Mouse (Mus musculus): ENCODE results near the gene Ccdc163. TPM values are rescaled to one million over a fixed set of nuclear protein-coding genes. Genes with fewer than 3 reads are reported as not detected.
"Not testable (repeated sequence)": the region's sequence is repeated elsewhere in the genome, so short reads cannot be mapped to it uniquely, and the experiment has no call there.

Ccdc163 gene
- polyA plus RNA-seq, 1 experiment from 2014 or later, result 17.2 TPM

DNA sequence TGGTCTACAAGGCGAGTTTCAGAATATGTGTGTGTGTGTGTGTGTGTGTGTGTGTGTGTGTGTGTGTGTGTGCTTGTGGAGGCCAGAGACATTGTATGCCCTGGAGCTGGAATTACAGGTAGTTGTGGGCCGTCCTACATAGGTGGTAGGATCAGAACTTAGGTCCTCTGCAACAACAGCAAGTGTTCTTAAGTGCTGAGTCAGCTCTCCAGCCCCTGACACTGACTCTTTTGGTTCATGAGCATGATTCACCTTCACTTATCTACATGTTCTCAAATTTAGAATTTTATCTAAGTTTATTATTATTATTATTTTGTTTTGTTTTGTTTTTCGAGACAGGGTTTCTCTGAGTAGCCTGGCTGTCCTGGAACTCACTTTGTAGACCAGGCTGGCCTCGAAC lies 27.8 kb upstream of the Ccdc163 start:
- ATAC-seq (replicated peaks); H3K9ac ChIP-seq (replicated peaks); H3K9me3 ChIP-seq; H3K27ac ChIP-seq (replicated peaks); H3K27me3 ChIP-seq; H3K4me3 ChIP-seq; H3K4me2 ChIP-seq (replicated peaks); H3K4me1 ChIP-seq; H3K36me3 ChIP-seq: not testable (repeated sequence)
- 92% methylated on average over 4 of the region's 4 CpGs for WGBS

- WGBS, result 95% methylated on average over 4 of the region's 4 CpGs
- Histone ChIP-seq H3K27me3 (no peaks in the 10 kb centered on the region), H3K4me1 (peaks cover 20% of the 10 kb centered on the region), H3K4me2 (replicated peaks) (no peak overlapping the region), H3K9me3 (no peaks in the 10 kb centered on the region), H3K4me3 (no peak overlapping the region), H3K36me3 (no peaks in the 10 kb centered on the region), H3K9ac (replicated peaks) (no peak overlapping the region), H3K27ac (replicated peaks) (no peak overlapping the region)
- ATAC-seq (replicated peaks), result no peak
These were observed 24.4 kb upstream of the Ccdc163 start for GRCm38 (mm10) chr4:116683957-116684356.

- WGBS, result 61% methylated on average over 2 of the region's 2 CpGs
- H3K36me3 ChIP-seq, result 0 out of 2 replicates have a peak, but pooled peaks cover 4% of the 10 kb centered on the region
- peak overlapping the region; percentile 76 for H3K4me2 ChIP-seq (replicated peaks)
- peak overlapping the region; percentile 70; the same call in 1 of the 2 replicates for H3K4me3 ChIP-seq
- no peak for ATAC-seq (replicated peaks)
- H3K27ac ChIP-seq (replicated peaks), result peak overlapping the region; percentile 84; the same call in 1 of the 2 replicates
- no peaks in the 10 kb centered on the region for H3K9me3 ChIP-seq
- peaks cover 20% of the 10 kb centered on the region for H3K4me1 ChIP-seq
- no peaks in the 10 kb centered on the region for H3K27me3 ChIP-seq
- H3K9ac ChIP-seq (replicated peaks), result no peak overlapping the region; the same call in 1 of the 2 replicates
These were observed 23.6 kb upstream of the Ccdc163 start for GRCm38 (mm10) chr4:116684665-116685064.

DNA sequence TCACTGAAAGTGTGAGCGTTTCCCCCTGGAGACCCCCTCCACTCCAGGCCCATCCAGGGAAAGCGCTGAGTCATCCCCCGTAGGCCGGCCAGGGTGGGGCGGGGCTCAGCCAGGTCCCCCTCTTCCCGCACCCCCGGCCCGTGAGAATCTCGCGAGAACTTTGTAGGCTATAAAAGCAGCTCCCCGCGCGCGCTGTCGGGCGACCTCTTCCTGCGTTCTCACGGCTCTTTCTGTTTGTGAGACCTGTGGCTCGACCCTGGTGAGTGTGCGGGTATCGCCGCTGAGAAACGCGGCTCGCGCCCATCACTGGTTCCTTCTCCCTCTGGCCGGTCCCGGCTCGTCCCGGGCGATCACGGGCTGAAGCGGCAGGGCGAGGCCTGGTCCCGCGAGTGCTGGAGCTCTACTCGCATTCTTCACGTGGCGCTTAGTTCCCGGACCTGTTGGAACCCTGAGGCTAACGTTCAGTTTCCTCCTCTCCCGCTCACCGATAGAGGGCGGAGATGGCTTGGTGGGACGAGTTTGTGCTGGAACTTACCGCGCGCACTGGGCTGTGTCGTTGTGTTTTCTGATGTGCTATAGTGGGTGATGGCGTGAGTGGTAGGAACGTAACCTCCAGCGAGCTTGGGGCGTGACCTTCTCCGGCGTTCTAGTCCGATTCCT lies 22.8 kb upstream of the Ccdc163 start, which contains the start of gene Prdx1:
Gene Prdx1, plus strand, starts transcription at position 143 of the 660 bp plus-strand sequence.
- peak within 1 kb of the TSS; percentile 76 for H3K4me2 ChIP-seq (replicated peaks)
- peak; percentile 97 for ATAC-seq (replicated peaks)
- H3K27ac ChIP-seq (replicated peaks), result peak within 1 kb of the TSS; percentile 84
- WGBS, result under 1% methylated on average over 56 of the region's 56 CpGs
- H3K36me3 ChIP-seq, result 0 out of 2 replicates have a peak, but pooled peaks cover 4% of the 10 kb centered on the region
- no peaks in the 10 kb centered on the region for H3K27me3 ChIP-seq
- H3K9me3 ChIP-seq, result no peaks in the 10 kb centered on the region
- H3K9ac ChIP-seq (replicated peaks), result peak within 1 kb of the TSS; percentile 62
- H3K4me3 ChIP-seq, result peak within 1 kb of the TSS; percentile 70
- H3K4me1 ChIP-seq, result peaks cover 20% of the 10 kb centered on the region

- Histone ChIP-seq H3K9ac (replicated peaks) (0 out of 2 replicates have a peak overlapping the region, but pooled peaks have one; percentile 62), H3K4me3 (peak overlapping the region; percentile 70), H3K27ac (replicated peaks) (no peak overlapping the region), H3K4me2 (replicated peaks) (peak overlapping the region; percentile 76), H3K36me3 (peaks cover 9% of the 10 kb centered on the region), H3K9me3 (no peaks in the 10 kb centered on the region), H3K4me1 (peaks cover 20% of the 10 kb centered on the region), H3K27me3 (no peaks in the 10 kb centered on the region)
- ATAC-seq (replicated peaks), result no peak
- 23% methylated on average over 1 of the region's 1 CpGs for WGBS
These were observed 21.3 kb upstream of the Ccdc163 start for GRCm38 (mm10) chr4:116687041-116687440.

DNA sequence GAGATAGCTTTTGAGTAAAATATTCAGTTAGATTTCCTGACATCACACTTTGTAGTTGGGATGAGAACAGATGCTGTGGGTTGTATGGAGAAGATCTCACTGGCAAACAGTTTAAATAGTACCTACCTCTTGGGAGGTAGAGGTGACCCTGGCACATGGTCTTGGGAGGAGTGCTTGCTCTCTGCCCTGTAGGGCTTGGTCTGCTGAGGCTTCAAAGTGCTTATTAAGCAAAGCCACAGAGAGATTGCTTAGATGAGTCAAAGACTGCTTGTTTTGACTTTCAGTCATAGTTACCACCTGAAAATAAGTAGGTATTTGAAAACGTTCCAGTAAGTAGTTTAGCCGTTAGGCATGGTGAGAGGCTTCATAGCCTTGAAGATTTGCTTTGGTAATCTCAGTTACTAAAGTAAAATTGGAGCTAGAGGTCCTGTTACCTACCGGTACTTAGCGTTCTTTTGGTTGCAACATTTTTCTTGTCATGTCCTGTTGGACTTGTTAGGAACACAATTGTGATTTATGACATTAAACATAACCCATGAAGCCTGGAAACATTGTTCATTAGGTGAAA lies 18.9 kb upstream of the Ccdc163 start:
- WGBS, result 96% methylated on average over 4 of the region's 4 CpGs
- Histone ChIP-seq H3K4me1 (peaks cover 20% of the 10 kb centered on the region), H3K36me3 (peaks cover 27% of the 10 kb centered on the region), H3K4me2 (replicated peaks) (no peak overlapping the region), H3K27me3 (no peaks in the 10 kb centered on the region), H3K9me3 (no peaks in the 10 kb centered on the region), H3K27ac (replicated peaks) (no peak overlapping the region), H3K9ac (replicated peaks) (no peak overlapping the region), H3K4me3 (no peak overlapping the region)
- no peak for ATAC-seq (replicated peaks)

- no peak overlapping the region for H3K4me3 ChIP-seq
- no peak overlapping the region for H3K4me2 ChIP-seq (replicated peaks)
- no peaks in the 10 kb centered on the region for H3K27me3 ChIP-seq
- WGBS, result 92% methylated on average over 2 of the region's 2 CpGs
- peaks cover 3% of the 10 kb centered on the region for H3K4me1 ChIP-seq
- H3K9me3 ChIP-seq, result no peaks in the 10 kb centered on the region
- H3K27ac ChIP-seq (replicated peaks), result no peak overlapping the region
- peaks cover 37% of the 10 kb centered on the region for H3K36me3 ChIP-seq
- ATAC-seq (replicated peaks), result no peak
- no peak overlapping the region for H3K9ac ChIP-seq (replicated peaks)
These were observed 16.2 kb upstream of the Ccdc163 start for GRCm38 (mm10) chr4:116692146-116692545.

- Histone ChIP-seq H3K4me2 (replicated peaks) (no peak overlapping the region), H3K27ac (replicated peaks) (no peak overlapping the region), H3K9me3 (no peaks in the 10 kb centered on the region), H3K4me3 (no peak overlapping the region), H3K36me3 (peaks cover 45% of the 10 kb centered on the region), H3K4me1 (no peaks in the 10 kb centered on the region), H3K9ac (replicated peaks) (no peak overlapping the region), H3K27me3 (no peaks in the 10 kb centered on the region)
- 87% methylated on average over 2 of the region's 2 CpGs for WGBS
- no peak for ATAC-seq (replicated peaks)
These were observed 14.5 kb upstream of the Ccdc163 start for GRCm38 (mm10) chr4:116693785-116694184.

- H3K4me2 ChIP-seq (replicated peaks), result no peak overlapping the region
- H3K9me3 ChIP-seq, result no peaks in the 10 kb centered on the region
- 71% methylated on average over 2 of the region's 2 CpGs for WGBS
- H3K4me1 ChIP-seq, result no peaks in the 10 kb centered on the region
- H3K27me3 ChIP-seq, result no peaks in the 10 kb centered on the region
- H3K36me3 ChIP-seq, result peaks cover 37% of the 10 kb centered on the region
- H3K27ac ChIP-seq (replicated peaks), result no peak overlapping the region
- H3K9ac ChIP-seq (replicated peaks), result no peak overlapping the region
- no peak overlapping the region for H3K4me3 ChIP-seq
- no peak for ATAC-seq (replicated peaks)
These were observed 9.5 kb upstream of the Ccdc163 start for GRCm38 (mm10) chr4:116698693-116699342.

DNA sequence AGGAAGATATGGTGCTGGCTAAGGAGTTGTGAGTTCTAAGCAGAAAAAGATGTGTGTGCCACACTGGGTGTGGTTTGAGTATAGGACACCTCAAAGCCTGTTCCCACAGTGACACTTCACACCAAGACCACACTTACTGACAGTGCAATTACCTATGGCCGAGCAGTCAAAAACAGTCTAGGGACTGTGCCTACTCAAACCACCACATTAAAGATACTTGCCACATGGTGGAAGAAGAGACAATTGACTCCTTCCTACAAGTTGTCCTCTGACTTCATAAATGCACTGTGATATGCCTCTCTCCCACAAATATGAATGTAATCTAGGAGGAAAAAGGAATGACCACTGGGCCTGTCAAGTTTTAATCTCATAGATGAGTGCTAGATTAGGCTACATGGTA lies 7.3 kb upstream of the Ccdc163 start:
- H3K4me3 ChIP-seq, result no peak overlapping the region
- H3K9ac ChIP-seq (replicated peaks), result no peak overlapping the region
- no peak for ATAC-seq (replicated peaks)
- no peak overlapping the region for H3K27ac ChIP-seq (replicated peaks)
- H3K36me3 ChIP-seq, result peaks cover 28% of the 10 kb centered on the region
- no peaks in the 10 kb centered on the region for H3K27me3 ChIP-seq
- no peak overlapping the region for H3K4me2 ChIP-seq (replicated peaks)
- 86% methylated on average over 1 of the region's 1 CpGs for WGBS
- no peaks in the 10 kb centered on the region for H3K9me3 ChIP-seq
- no peaks in the 10 kb centered on the region for H3K4me1 ChIP-seq

- ATAC-seq (replicated peaks), result no peak
- Histone ChIP-seq H3K9ac (replicated peaks) (no peak overlapping the region), H3K36me3 (peaks cover 19% of the 10 kb centered on the region), H3K4me1 (peaks cover 8% of the 10 kb centered on the region), H3K4me3 (no peak overlapping the region), H3K4me2 (replicated peaks) (no peak overlapping the region), H3K9me3 (no peaks in the 10 kb centered on the region), H3K27me3 (no peaks in the 10 kb centered on the region), H3K27ac (replicated peaks) (no peak overlapping the region)
- WGBS, result 39% methylated on average over 6 of the region's 6 CpGs
These were observed 4.5 kb upstream of the Ccdc163 start for GRCm38 (mm10) chr4:116703804-116704203.

GRCm38 (mm10) chr4:116707666-116708065 lies 643 bp upstream of the Ccdc163 start:
- Histone ChIP-seq H3K27ac (replicated peaks) (no peak overlapping the region), H3K27me3 (no peaks in the 10 kb centered on the region), H3K9me3 (no peaks in the 10 kb centered on the region), H3K36me3 (0 out of 2 replicates have a peak, but pooled peaks cover 2% of the 10 kb centered on the region), H3K4me2 (replicated peaks) (peak overlapping the region; percentile 76), H3K4me1 (peaks cover 15% of the 10 kb centered on the region), H3K4me3 (peak overlapping the region; percentile 68), H3K9ac (replicated peaks) (peak overlapping the region; percentile 69)
- peak; percentile 1; the same call in 1 of the 2 replicates for ATAC-seq (replicated peaks)
- 26% methylated on average over 9 of the region's 9 CpGs for WGBS

Measured in forebrain, embryonic 15.5 days (tissue).